Mouse (Mus musculus): ENCODE data around the gene Micu2. TPM values are rescaled to one million over a fixed set of nuclear protein-coding genes. Genes with fewer than 3 reads are reported as not detected.

Gene Micu2
- total RNA-seq, 2 experiments from 2014 or later: 34.5 to 35.4 TPM

Other genes with a start within 250 kb of the Micu2 start
- 10 to 100 TPM in 1 of 2 experiments, 1 to 10 TPM in 1; 9.6 to 14.4 TPM for gene Lats2, start 240.9 kb downstream of the Micu2 start, total RNA-seq (2021)
- gene Sap18, start 201.1 kb downstream of the Micu2 start, total RNA-seq (2021): 10 to 100 TPM; 33.2 to 69.0 TPM
- 1 to 10 TPM; 1.8 to 2.1 TPM for gene Ska3, start 173.1 kb downstream of the Micu2 start, total RNA-seq (2021)
- gene Mrpl57, start 173.0 kb downstream of the Micu2 start, total RNA-seq (2021): 10 to 100 TPM; 80.9 to 86.9 TPM
- gene Zdhhc20, start 109.0 kb downstream of the Micu2 start, total RNA-seq (2021): 10 to 100 TPM; 28.3 to 30.3 TPM
- 10 to 100 TPM; 16.4 to 16.7 TPM for gene Fgf9, start 71.3 kb upstream of the Micu2 start, total RNA-seq (2021)